Mouse (Mus musculus) lung, postnatal 0 days (tissue): ENCODE measurements around the gene Mrps9. TPM values are rescaled to one million over a fixed set of nuclear protein-coding genes. Genes with fewer than 3 reads are reported as not detected.

Experiments used
- ATAC-seq: fragments of 200-750 bp; cut with Nextera tagmentation; 2 replicates; pipeline ENCODE4 v1.8.0; 2017; ENCODE audit warnings: moderate library complexity
- DNase-seq: peaks from one replicate; pipeline ENCODE4 v3.0.0-alpha.2; 2016; ENCODE audit warnings: low spot score
- H3K27ac ChIP-seq: fragments of 300-500 bp; sonication (generic); 2 replicates; pipeline ENCODE4 v1.5.1; 2014; ENCODE audit warnings: antibody characterized with exemption, mild to moderate bottlenecking, low read length, mixed read lengths
- H3K27me3 ChIP-seq: fragments of 300-500 bp; sonication (generic); replicated peaks from 2 replicates; pipeline ENCODE4 v1.6.1; 2014; ENCODE audit warnings: low read length, mixed read lengths; ENCODE audit not compliant: insufficient read depth
- H3K36me3 ChIP-seq: fragments of 300-500 bp; sonication (generic); 2 replicates; pipeline ENCODE4 v1.6.1; 2014; ENCODE audit warnings: low read length, mixed read lengths; ENCODE audit not compliant: insufficient read depth
- H3K4me1 ChIP-seq: fragments of 300-500 bp; sonication (generic); 2 replicates; pipeline ENCODE4 v1.6.1; 2014; ENCODE audit warnings: antibody characterized with exemption, low read depth, low read length, mixed read lengths; ENCODE audit not compliant: insufficient read depth
- H3K4me2 ChIP-seq: fragments of 300-500 bp; sonication (generic); replicated peaks from 2 replicates; pipeline ENCODE4 v1.6.1; 2014; ENCODE audit warnings: low read depth, mild to moderate bottlenecking, low read length, moderate library complexity, mixed read lengths
- H3K4me3 ChIP-seq: fragments of 300-500 bp; sonication (generic); 2 replicates; pipeline ENCODE4 v1.5.1; 2014; ENCODE audit warnings: low read depth, low read length
- H3K9ac ChIP-seq: fragments of 300-500 bp; sonication (generic); replicated peaks from 2 replicates; pipeline ENCODE4 v1.6.1; 2014; ENCODE audit warnings: low read depth, mild to moderate bottlenecking
- H3K9me3 ChIP-seq: fragments of 300-500 bp; sonication (generic); 2 replicates; pipeline ENCODE4 v1.6.1; 2016; ENCODE audit warnings: low read length, mixed read lengths
- CTCF ChIP-seq: IDR thresholded peaks from 2 replicates; pipeline ENCODE4 v1.5.1; 2016; ENCODE audit warnings: antibody characterized with exemption, mild to moderate bottlenecking
- EP300 ChIP-seq: IDR thresholded peaks from 2 replicates; pipeline ENCODE4 v1.6.1; 2016; ENCODE audit warnings: antibody characterized with exemption, mild to moderate bottlenecking, control low read depth
- WGBS: fragments of 180-500 bp; shearing (Covaris S2); extraction: QIAGEN DNeasy Blood & Tissue Kit; methylation state at CpG from one replicate; pipeline ENCODE4 v1.1.7; 2014; 5-methylcytosine and 5-hydroxymethylcytosine counted together
- polyA plus RNA-seq: library from polyadenylated mRNA; unstranded; fragments of >200 nt; fragmentation: Nextera tagmentation; extraction: Ambion mirVana; gene quantifications from 2 replicates; pipeline ENCODE4 v1.2.1, GENCODE M21; 2015

The Mrps9 gene
- polyA plus RNA-seq, 1 experiment from 2014 or later, result 41.1 TPM

DNA sequence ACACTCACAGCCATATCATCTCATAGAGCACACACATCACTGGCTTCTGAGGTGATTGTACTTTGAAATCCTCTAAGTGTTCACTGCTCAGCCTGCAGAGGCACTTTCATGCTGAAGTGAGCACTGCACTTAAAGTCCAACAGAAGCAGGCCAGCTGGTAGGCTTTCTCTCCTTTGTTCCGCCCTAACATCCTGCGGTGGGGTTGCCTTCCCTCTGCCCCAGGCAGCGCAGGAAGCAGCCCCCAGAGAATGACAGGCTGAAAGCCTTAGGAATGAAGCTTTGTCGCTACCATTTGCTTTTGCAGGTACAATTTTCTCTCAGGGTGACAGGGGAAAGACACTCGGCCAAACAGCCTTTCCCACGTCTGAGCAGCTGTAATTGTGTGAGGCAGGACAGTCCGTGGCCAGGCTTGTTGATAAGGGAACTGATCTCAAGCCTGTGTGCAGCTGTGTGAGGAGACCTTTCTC is 38.4 kb downstream of the Mrps9 start:
- H3K4me1 ChIP-seq, result no peaks in the 10 kb centered on the region
- no peaks in the 10 kb centered on the region for H3K9me3 ChIP-seq
- 61% methylated on average over 7 of the region's 7 CpGs for WGBS
- peak overlapping the region; percentile 60 for H3K27ac ChIP-seq
- H3K27me3 ChIP-seq, result no peaks in the 10 kb centered on the region
- DNase-seq (no peak), ATAC-seq (peak; percentile 55)
- H3K36me3 ChIP-seq, result no peaks in the 10 kb centered on the region
- H3K4me2 ChIP-seq, result no peak overlapping the region
- TF ChIP-seq EP300 (no peak), CTCF (no peak)
- no peak overlapping the region for H3K4me3 ChIP-seq
- no peak overlapping the region for H3K9ac ChIP-seq

DNA sequence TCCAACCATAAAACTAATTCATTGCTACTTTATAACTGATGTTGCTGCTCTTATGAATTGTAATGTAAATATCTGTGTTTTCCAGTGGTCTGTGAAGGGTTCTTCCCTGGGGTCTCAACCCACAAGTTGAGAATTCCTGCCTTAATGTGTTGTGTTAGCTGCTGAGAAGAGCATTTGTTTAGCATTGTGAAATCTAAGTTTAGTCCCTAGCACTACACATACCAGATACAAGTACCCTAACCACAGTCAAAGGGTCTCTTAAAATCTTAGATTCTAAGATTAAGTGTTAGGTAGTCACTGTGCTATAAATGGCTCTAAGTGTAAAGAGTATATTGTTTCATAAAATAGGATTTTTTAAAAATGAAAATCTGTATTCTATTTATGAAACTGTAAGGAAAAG is 43.7 kb downstream of the Mrps9 start:
- Histone ChIP-seq H3K4me2 (no peak overlapping the region), H3K9ac (no peak overlapping the region), H3K9me3 (no peaks in the 10 kb centered on the region), H3K27ac (no peak overlapping the region), H3K27me3 (no peaks in the 10 kb centered on the region), H3K4me3 (no peak overlapping the region), H3K4me1 (no peaks in the 10 kb centered on the region), H3K36me3 (peaks cover 5% of the 10 kb centered on the region)
- TF ChIP-seq EP300 (peak; percentile 30; the same call in 1 of the 2 replicates), CTCF (no peak)
- peak; percentile 20 for DNase-seq
- ATAC-seq, result peak; percentile 50; the same call in 1 of the 2 replicates

DNA sequence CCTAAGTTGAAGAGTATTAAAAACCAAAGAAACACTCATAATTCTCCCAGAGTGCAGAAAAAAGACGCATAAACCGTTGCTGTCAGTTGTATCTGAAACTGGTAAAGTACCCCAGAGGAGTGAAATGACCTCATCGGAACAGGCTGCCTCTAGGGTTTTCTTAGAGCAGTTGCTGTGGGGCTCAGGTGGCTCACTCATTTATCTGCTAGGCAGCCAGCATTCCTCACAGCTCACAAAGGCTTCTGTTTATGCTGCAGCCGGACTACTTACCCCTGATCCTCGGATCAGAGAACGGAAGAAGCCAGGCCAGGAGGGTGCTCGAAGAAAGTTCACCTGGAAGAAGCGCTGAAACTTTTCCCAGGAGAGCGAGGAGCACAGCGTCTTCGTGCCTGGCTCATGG is 54.1 kb downstream of the Mrps9 start:
- 82% methylated on average over 11 of the region's 11 CpGs for WGBS
- Histone ChIP-seq H3K4me1 (no peaks in the 10 kb centered on the region), H3K27ac (no peak overlapping the region), H3K36me3 (no peaks in the 10 kb centered on the region; the same call in none of the 2 replicates), H3K4me3 (no peak overlapping the region), H3K27me3 (no peaks in the 10 kb centered on the region), H3K9me3 (no peaks in the 10 kb centered on the region), H3K4me2 (no peak overlapping the region), H3K9ac (no peak overlapping the region)
- TF ChIP-seq CTCF (no peak), EP300 (no peak)
- ATAC-seq (no peak), DNase-seq (no peak)

DNA sequence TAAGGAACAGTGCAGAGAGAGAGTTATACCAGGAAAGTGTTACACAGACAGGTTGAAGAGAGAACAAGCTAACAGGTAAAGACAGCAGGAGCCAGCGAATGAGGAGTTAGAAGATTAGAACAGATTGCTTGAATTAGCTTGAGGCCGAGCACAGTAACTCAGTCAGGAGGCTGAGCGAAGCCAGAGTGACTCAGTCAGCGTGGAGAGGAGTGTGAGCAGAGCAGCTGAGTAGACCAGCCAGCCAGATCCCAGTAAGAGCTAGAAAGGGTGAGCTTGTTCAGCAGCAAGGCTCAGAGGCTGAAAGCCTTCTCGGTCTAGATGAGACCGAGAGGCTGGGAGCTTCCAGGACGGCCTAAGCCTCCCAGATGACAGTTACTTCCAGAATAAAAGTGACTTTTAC is 55.7 kb downstream of the Mrps9 start:
- Histone ChIP-seq H3K27ac (no peak overlapping the region), H3K4me1 (no peaks in the 10 kb centered on the region), H3K9me3 (no peaks in the 10 kb centered on the region), H3K4me3 (no peak overlapping the region), H3K9ac (no peak overlapping the region), H3K27me3 (no peaks in the 10 kb centered on the region), H3K4me2 (no peak overlapping the region), H3K36me3 (no peaks in the 10 kb centered on the region; the same call in 1 of the 2 replicates)
- no peak for ATAC-seq
- TF ChIP-seq EP300 (no peak), CTCF (no peak)
- DNase-seq, result no peak
- WGBS, result 79% methylated on average over 7 of the region's 7 CpGs

DNA sequence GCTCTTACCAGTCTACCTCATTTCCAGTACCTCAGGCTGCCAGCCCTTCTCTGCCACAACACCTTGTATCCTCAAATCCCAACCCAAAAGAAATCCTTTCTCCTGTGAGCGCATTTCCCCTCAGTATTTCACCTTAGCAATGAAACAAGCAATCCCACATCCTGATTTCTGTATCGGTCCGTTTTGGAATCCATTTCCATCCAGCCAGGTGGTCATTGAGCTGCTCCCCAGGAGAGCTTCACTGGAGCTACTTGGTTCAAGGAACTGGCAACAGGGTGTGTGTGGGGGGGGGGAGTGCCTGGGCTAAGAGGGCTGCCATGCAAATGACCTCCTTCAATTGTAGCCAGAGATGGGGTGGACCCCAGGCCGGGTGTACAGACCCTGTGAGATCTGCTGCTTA is 56.1 kb downstream of the Mrps9 start:
- Histone ChIP-seq H3K9me3 (no peaks in the 10 kb centered on the region), H3K27me3 (no peaks in the 10 kb centered on the region), H3K9ac (no peak overlapping the region), H3K27ac (no peak overlapping the region), H3K4me2 (no peak overlapping the region), H3K4me3 (no peak overlapping the region), H3K36me3 (no peaks in the 10 kb centered on the region; the same call in 1 of the 2 replicates), H3K4me1 (no peaks in the 10 kb centered on the region)
- ATAC-seq, result no peak
- TF ChIP-seq EP300 (no peak), CTCF (no peak)
- no peak for DNase-seq
- 59% methylated on average over 4 of the region's 4 CpGs for WGBS

DNA sequence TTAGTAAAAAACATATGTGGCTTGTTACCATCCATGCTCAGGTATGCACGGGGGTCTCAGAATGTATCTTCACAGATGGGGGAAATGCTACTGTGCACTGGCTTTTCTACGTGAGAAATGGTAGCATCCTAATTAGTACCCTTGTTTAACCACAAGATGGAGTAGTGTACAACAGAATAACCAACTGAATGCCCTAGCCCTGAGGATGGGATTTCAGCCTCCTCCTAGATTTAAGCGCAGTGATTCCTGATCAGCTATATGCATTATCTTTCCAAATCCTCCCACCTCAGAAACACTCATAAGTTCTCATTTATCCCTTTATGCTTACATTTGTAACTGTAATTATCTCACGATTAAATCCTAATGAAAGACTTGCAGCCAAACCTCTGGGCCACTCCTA is 64.0 kb downstream of the Mrps9 start:
- Histone ChIP-seq H3K36me3 (no peaks in the 10 kb centered on the region), H3K9me3 (no peaks in the 10 kb centered on the region), H3K27ac (no peak overlapping the region), H3K9ac (no peak overlapping the region), H3K4me3 (no peak overlapping the region), H3K27me3 (no peaks in the 10 kb centered on the region), H3K4me2 (no peak overlapping the region), H3K4me1 (no peaks in the 10 kb centered on the region)
- TF ChIP-seq CTCF (peak; percentile 89), EP300 (no peak)
- DNase-seq (peak; percentile 76), ATAC-seq (peak; percentile 26; the same call in 1 of the 2 replicates)
- WGBS, result 8% methylated on average over 4 of the region's 4 CpGs

DNA sequence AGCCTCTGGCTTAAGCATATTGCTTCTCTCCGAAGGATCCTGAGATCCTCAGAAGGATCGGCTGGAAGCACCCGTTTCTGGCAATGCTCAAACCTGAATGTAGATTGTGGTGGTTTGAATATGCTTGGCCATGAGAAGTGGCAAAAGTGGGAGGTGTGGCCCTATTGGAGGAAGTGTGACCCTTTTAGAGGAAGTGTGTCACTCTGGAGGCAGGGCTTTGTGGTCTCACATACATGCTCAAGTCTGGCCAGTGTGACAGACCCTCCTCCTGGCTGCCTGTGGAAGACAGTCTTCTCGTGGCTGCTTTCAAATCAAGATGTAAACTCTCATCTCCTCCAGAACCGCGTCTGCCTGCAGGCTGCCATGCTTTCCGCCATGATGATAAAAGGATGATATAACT is 65.7 kb downstream of the Mrps9 start:
- Histone ChIP-seq H3K36me3 (no peaks in the 10 kb centered on the region), H3K27ac (no peak overlapping the region), H3K27me3 (no peaks in the 10 kb centered on the region), H3K4me1 (no peaks in the 10 kb centered on the region), H3K9ac (no peak overlapping the region), H3K4me2 (no peak overlapping the region), H3K9me3 (no peaks in the 10 kb centered on the region), H3K4me3 (no peak overlapping the region)
- ATAC-seq (no peak), DNase-seq (no peak)
- TF ChIP-seq CTCF, result no peak
- TF ChIP-seq EP300, result no peak
- WGBS, result 74% methylated on average over 7 of the region's 7 CpGs
